Mouse (Mus musculus) heart, postnatal 0 days (tissue): Measurements from ENCODE around the gene Ndnf.

ENCODE experiments used
- CTCF ChIP-seq: IDR thresholded peaks from 2 replicates; pipeline ENCODE4 v1.5.1; 2016; ENCODE audit warnings: antibody characterized with exemption, control low read depth, low read depth
- EP300 ChIP-seq: IDR thresholded peaks from 2 replicates; pipeline ENCODE4 v1.6.1; 2016; ENCODE audit warnings: antibody characterized with exemption, low read depth

GRCm38 (mm10) chr6:65760073-65760472 lies 88.7 kb downstream of the Ndnf start:
- TF ChIP-seq CTCF (no peak), EP300 (no peak)
